Mouse (Mus musculus) induced T-regulatory cell, adult 2 months (primary cell): ENCODE measurements around the gene Igf2r.

Experiments used
- DNase-seq: peaks from one replicate; pipeline ENCODE4 v3.0.0-alpha.2; 2012; ENCODE audit warnings: low read depth

Igf2r gene

DNA sequence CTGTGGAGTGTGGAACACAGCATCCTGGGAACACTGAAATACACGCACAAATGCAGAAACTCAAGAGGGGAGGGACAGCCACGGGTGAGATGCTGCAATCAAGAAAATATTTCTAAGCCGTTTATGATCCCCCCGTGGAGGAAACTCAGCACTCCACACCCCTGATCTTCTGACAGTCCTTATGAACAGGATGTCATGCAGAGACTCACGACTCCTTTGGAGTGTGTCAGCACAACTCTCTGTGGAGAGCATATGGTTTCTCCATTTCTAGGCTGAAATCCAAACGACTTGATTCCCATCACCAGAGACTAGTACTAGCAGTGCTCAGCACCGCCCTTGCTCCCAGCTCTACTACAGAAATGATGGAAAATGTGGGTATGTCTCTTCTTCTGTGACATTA, 51.2 kb downstream of the Igf2r start:
- no peak for DNase-seq

GRCm38 (mm10) chr17:12717445-12717844, 52.0 kb downstream of the Igf2r start:
- DNase-seq, result no peak

GRCm38 (mm10) chr17:12715032-12715431, 54.4 kb downstream of the Igf2r start:
- DNase-seq, result peak; percentile 30

GRCm38 (mm10) chr17:12714080-12714561, 55.3 kb downstream of the Igf2r start:
- peak; percentile 23 for DNase-seq

DNA sequence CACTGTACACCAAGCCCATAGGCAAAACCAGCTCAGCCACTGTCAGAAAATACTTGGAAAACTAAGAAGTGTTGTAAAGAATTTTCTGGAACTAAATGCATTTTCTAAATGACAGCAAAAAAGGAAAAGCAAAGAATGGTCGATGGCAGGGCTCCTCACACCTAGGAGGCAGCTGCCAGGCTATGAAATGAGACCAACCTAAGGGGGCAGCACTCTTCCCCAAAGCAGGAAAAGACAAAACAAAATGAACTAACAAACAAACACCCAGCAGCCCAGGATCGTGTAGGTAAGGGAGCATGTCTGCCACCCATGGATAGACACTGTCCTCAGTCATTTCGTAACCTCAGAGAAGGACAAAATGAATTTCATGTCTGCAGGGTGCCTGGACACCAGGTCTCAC, 56.5 kb downstream of the Igf2r start:
- DNase-seq, result no peak

- no peak for DNase-seq
These were observed 57.3 kb downstream of the Igf2r start for GRCm38 (mm10) chr17:12712191-12712590.

- no peak for DNase-seq
These were observed 58.5 kb downstream of the Igf2r start for GRCm38 (mm10) chr17:12710976-12711375.

DNA sequence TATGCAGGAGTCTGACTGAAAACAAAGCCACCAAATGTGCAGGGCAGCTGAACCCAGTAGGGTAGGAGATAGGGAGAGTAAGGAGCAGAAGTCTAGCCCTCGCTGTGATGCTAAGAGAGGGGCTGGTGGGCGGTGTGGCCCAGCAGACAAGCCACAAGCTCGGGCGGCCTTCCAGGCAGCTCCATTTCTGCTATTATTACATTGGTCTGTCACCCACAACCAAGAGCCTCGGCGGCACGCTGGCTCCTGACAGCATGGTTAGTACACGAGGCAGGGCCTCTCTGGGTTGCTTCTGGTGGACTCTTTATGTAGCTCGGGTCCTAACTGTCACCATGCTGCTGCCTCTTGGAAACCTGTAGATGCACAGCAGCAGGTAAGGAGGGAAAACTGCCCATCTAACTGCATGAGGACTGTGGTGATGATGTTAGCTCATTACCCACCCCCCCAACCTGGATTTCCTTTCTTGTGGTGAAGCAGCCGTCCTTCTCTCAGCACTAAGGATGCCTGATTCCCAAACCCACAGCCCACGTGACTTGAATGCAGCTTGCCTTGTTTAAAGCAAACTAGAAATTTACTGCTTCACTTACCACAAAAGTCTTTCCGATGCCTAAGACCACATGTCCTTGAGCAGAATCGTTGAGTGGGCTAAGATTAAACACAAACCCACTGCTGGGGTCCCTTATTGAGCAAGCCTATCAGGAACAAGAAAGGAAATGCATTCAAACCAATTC, 59.2 kb downstream of the Igf2r start:
- DNase-seq, result no peak

GRCm38 (mm10) chr17:12708398-12708797, 61.1 kb downstream of the Igf2r start:
- DNase-seq, result no peak

DNA sequence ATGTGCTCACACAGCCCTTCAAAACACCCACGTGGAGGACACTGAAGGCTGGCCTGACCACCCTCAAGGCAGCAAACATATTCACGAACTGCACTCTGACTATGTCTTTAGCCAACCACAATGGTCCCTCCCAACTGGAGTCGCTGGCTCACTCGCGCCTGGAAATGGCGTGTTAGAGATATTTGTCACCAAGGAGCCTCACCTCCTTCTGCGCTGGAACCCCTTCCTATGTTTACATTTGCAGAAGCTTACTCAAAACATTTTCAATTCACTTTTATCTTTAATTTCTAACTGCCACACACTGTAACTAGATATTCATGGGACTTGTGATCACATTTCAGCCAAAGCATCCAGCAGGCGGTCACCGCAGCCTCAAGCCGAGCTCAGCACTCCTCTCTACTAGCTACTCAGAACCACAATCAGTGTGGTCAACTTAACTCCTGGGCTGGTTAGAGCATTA, 62.8 kb downstream of the Igf2r start:
- no peak for DNase-seq

DNA sequence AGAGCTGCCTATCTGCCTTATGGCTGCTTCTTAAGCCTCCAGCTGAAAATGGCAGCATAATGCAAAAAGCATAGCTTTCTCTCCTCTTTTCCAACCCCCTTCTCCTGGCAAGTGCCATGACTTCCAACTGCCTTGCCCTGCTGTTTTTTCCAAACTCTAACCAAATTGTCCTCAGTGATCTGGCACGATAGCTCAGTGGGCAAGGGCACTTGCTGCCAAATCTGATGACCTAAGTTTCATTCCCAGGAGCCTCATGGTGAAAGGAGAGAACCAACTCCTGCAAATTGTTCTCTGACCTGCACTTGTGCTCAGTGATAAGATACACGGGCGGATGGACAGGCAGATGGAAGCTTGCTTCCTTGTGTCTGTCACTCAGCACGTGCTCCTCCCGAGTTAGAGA, 66.6 kb downstream of the Igf2r start:
- DNase-seq, result no peak

DNA sequence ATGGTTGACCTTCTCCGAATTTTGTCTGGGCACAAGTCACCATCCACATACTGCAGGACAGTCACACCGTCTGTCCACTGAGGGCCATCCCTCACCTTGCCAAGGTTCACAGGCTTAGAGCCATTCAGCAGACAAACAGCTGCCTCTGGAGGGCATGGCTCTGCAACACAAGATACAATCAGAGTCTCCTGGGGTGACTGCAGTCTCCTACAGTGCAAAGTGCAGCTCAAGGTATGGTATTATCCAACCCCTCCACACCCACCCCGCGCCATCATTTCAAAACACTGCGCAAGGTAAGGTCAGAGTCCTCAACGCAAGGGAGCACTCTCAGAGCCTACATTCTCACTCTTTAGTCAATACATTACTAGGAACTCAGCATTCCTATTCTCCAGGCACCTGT, 69.1 kb downstream of the Igf2r start:
- DNase-seq, result no peak

GRCm38 (mm10) chr17:12691899-12692298, 77.6 kb downstream of the Igf2r start:
- peak; percentile 68 for DNase-seq

DNA sequence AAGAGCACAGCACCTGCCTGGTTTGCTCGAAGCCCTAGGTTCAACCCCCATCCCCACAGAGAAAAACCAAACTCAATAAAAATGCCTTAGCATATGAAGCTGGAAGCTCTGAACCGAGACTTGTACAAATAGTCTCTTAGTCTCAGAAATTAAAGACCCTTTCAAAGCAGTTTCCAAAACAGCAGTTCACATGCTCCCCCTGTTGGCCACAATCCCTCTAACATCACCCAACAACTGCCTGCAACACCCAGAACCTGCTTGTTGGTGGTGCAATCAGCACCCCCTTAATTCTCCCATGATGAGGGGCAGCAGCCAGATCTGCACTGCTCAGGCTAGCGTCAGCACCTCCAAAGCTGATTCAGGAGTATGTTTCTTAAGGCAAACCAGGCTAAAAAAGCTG, 79.9 kb downstream of the Igf2r start:
- DNase-seq, result peak; percentile 59

- DNase-seq, result no peak
These were observed 80.9 kb downstream of the Igf2r start for GRCm38 (mm10) chr17:12688427-12689110.

DNA sequence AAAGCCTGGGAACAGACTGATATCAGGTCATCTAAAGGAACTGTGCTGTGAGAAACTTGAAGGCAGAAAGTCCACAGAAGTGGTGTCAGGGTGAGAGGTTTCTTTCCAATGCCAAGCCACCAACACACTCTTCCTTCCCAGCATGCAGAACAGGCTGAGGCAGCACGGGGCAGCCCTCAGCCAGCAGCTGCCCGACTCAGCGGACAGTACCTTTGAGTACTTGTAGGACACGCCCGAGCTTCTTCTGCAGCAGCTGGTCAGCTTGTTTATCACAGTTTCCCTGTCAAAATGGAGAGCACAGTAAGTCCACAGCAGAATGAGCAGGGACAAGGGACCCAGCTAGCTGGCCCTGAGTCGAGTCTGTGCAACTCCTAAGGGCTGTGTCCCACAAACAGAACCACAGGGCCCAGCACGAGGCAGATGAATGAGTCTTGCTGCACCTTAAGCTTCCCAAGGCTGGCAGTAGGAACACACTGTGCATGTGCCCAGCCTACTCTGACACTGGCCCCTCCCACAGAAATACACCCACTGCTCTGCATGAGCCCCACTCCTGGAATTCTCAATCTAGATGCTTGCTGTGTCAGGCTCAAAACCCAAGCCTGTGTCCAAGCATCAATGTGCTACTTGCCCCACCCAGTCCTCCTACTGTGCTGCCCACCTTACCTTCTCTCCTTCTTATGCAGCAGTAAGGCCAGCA, 84.4 kb downstream of the Igf2r start:
- DNase-seq, result no peak

GRCm38 (mm10) chr17:12684412-12684811, 85.1 kb downstream of the Igf2r start:
- no peak for DNase-seq

GRCm38 (mm10) chr17:12683582-12683981, 85.9 kb downstream of the Igf2r start:
- DNase-seq, result no peak

DNA sequence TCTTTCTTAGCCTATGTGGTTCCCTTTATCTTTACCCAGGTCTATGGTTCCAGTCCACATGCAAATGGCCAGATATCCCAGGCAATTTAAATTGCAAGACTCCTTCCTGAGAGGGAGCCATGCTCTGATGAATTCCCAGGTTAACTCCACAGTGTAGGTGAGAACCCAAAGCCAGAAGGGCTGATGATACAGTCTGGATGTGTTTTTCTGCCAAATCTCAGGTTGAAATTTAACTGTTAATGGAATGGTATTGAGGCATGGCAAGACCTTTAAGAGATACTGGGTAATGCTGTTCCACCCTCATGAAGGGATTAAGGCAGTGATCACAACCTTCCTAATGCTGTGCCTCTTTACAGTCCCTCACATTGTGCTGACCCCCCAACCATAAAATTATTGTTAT, 91.2 kb downstream of the Igf2r start:
- DNase-seq, result no peak

DNA sequence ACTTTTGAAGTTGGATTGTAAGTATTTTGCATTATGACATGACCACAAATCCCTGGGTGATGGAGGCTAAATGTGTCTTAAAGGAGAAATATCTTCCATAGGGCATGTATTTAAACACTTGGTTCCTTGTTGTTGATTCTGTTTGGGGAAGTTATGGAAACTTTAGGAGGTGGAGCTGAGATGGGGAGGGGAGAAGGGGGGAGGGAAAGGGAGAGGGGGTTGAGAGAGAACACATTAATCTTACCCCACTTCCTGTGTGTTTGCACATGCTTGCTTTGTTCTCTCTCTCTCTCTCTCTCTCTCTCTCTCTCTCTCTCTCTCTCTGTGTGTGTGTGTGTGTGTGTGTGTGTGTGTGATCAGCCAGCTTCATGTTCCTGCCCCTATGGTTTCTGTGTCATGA, 92.3 kb downstream of the Igf2r start:
- peak; percentile 31 for DNase-seq

- DNase-seq, result no peak
These were observed 93.8 kb downstream of the Igf2r start, which contains the start of gene Slc22a1 for GRCm38 (mm10) chr17:12675646-12676045. TSS of gene Slc22a1 (minus strand) at chr17:12675829.

DNA sequence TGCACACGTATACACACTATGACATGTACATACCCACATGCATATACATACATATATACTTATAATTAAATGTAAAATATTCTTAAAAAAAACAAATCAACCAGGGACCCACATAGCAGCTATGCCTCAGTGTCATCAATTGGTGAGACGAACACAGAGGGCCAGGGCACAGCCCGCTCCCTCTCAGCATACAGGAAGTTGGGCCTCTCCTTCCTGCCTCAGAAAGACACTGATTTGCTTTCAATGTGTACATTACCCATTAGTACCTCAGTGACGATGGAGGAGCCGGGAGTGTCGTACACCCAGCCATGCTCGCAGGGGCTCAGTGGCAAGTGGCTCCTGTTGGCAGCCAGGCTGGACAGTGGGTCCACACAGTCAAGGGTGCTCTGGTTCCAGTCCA, 94.5 kb downstream of the Igf2r start:
- peak; percentile 25 for DNase-seq

DNA sequence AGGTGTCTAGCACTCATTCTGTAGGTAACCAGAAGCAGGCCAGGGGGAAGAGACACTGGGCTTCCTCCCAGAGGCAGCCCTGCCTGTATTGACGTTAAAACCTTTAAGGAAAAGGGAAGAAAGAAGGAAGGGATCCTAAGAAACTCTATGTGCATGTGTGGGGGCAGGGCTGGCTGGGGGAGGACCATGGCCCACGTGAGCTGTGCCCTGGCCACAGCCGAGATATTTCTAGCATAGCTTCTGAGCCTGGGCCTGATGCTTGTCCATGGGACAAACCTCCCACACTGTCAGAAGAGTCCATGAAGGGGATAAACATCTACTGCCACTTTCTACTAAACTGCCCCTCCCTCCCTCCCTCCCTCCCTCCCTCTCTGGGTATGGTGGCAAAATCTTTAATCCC, 95.6 kb downstream of the Igf2r start:
- no peak for DNase-seq
